Mouse (Mus musculus): Measurements from ENCODE around the gene Nsl1. TPM values are rescaled to one million over a fixed set of nuclear protein-coding genes. Genes with fewer than 3 reads are reported as not detected.
A peak's percentile ranks its signal among the peaks of the same experiment; 100 is the strongest.

Nsl1 gene
- total RNA-seq, 2 experiments from 2014 or later = 1.6 to 2.2 TPM

- no peak for DNase-seq (ENCODE audit: low spot score in 2 of 2)
Measured at GRCm38 (mm10) chr1:191092050-191092449, 29.2 kb downstream of the Nsl1 start.

- no peak for DNase-seq (ENCODE audit: low spot score in 2 of 2)
Measured at GRCm38 (mm10) chr1:191093578-191093977, 30.8 kb downstream of the Nsl1 start.

- peak in 1 of 2 experiments; percentile 36 for DNase-seq (ENCODE audit: low spot score in 2 of 2)
Measured at GRCm38 (mm10) chr1:191095019-191095418, 32.2 kb downstream of the Nsl1 start.

GRCm38 (mm10) chr1:191096871-191097681, 34.3 kb downstream of the Nsl1 start:
- no peak for DNase-seq (ENCODE audit: low spot score in 2 of 2)

GRCm38 (mm10) chr1:191097802-191098747, 35.3 kb downstream of the Nsl1 start, which contains the start of gene Batf3:
TSS of gene Batf3 (plus strand) at chr1:191097847.
- peak; percentile 45 to 57 for DNase-seq (ENCODE audit: low spot score in 2 of 2)

GRCm38 (mm10) chr1:191099114-191099513, 36.3 kb downstream of the Nsl1 start:
- DNase-seq (ENCODE audit: low spot score in 2 of 2) = no peak

- DNase-seq (ENCODE audit: low spot score in 2 of 2) = no peak
Measured at GRCm38 (mm10) chr1:191099772-191100291, 37.0 kb downstream of the Nsl1 start.

- no peak for DNase-seq (ENCODE audit: low spot score in 2 of 2)
Measured at GRCm38 (mm10) chr1:191102730-191103370, 40.0 kb downstream of the Nsl1 start.

- no peak for DNase-seq (ENCODE audit: low spot score in 2 of 2)
Measured at GRCm38 (mm10) chr1:191105246-191105645, 42.4 kb downstream of the Nsl1 start.

- DNase-seq (ENCODE audit: low spot score in 2 of 2) = no peak
Measured at GRCm38 (mm10) chr1:191107306-191107705, 44.5 kb downstream of the Nsl1 start.

- no peak for DNase-seq (ENCODE audit: low spot score in 2 of 2)
Measured at GRCm38 (mm10) chr1:191109907-191110306, 47.1 kb downstream of the Nsl1 start.

- no peak for DNase-seq (ENCODE audit: low spot score in 2 of 2)
Measured at GRCm38 (mm10) chr1:191111146-191111545, 48.3 kb downstream of the Nsl1 start.

- no peak for DNase-seq (ENCODE audit: low spot score in 2 of 2)
Measured at GRCm38 (mm10) chr1:191114868-191115267, 52.1 kb downstream of the Nsl1 start.

- DNase-seq (ENCODE audit: low spot score in 2 of 2) = no peak
Measured at GRCm38 (mm10) chr1:191115514-191116238, 52.9 kb downstream of the Nsl1 start.

GRCm38 (mm10) chr1:191122744-191123143, 59.9 kb downstream of the Nsl1 start:
- DNase-seq (ENCODE audit: low spot score in 2 of 2) = no peak

- DNase-seq (ENCODE audit: low spot score in 2 of 2) = no peak
Measured at GRCm38 (mm10) chr1:191123696-191124095, 60.9 kb downstream of the Nsl1 start.

GRCm38 (mm10) chr1:191124288-191124687, 61.5 kb downstream of the Nsl1 start:
- no peak for DNase-seq (ENCODE audit: low spot score in 2 of 2)

GRCm38 (mm10) chr1:191125811-191126638, 63.2 kb downstream of the Nsl1 start:
- DNase-seq (ENCODE audit: low spot score in 2 of 2) = peak; percentile 52 to 65

- no peak for DNase-seq (ENCODE audit: low spot score in 2 of 2)
Measured at GRCm38 (mm10) chr1:191131692-191132091, 68.9 kb downstream of the Nsl1 start.

GRCm38 (mm10) chr1:191132240-191132639, 69.4 kb downstream of the Nsl1 start:
- no peak for DNase-seq (ENCODE audit: low spot score in 2 of 2)

Data from layer of hippocampus, postnatal 10 days (tissue).